Mouse (Mus musculus): ENCODE measurements around the gene Sf3b4. TPM values are rescaled to one million over a fixed set of nuclear protein-coding genes. Genes with fewer than 3 reads are reported as not detected.
A peak's percentile ranks its signal among the peaks of the same experiment; 100 is the strongest.

The Sf3b4 gene
- polyA plus RNA-seq, 1 experiment from 2014 or later: 220 TPM

- Histone ChIP-seq H3K9ac (ENCODE audit: low read depth, low read length) (no peak overlapping the region), H3K4me2 (replicated peaks; ENCODE audit: low read depth, low read length) (peak overlapping the region; percentile 63), H3K9me3 (ENCODE audit: control insufficient read depth, low read length) (no peaks in the 10 kb centered on the region), H3K4me3 (ENCODE audit: low read length) (peak overlapping the region; percentile 48), H3K27me3 (ENCODE audit: control insufficient read depth, insufficient read depth, low read length) (no peaks in the 10 kb centered on the region), H3K36me3 (ENCODE audit: control insufficient read depth, insufficient read depth, low read length) (peaks cover 20% of the 10 kb centered on the region), H3K27ac (ENCODE audit: low read depth, low read length) (no peak overlapping the region), H3K4me1 (ENCODE audit: control insufficient read depth, insufficient read depth, low read length) (peaks cover 16% of the 10 kb centered on the region)
- no peak for ATAC-seq (ENCODE audit: low FRiP score, low TSS enrichment)
- 44% methylated on average over 12 of the region's 12 CpGs for WGBS
Observed at GRCm38 (mm10) chr3:96181510-96182381, 9.6 kb downstream of the Sf3b4 start.

- H3K27me3 ChIP-seq (ENCODE audit: control insufficient read depth, insufficient read depth, low read length): no peaks in the 10 kb centered on the region
- 0 out of 2 replicates have a peak overlapping the region, but pooled peaks have one; percentile 24 for H3K27ac ChIP-seq (ENCODE audit: low read depth, low read length)
- ATAC-seq (ENCODE audit: low FRiP score, low TSS enrichment): no peak
- peak overlapping the region; percentile 48; the same call in 1 of the 2 replicates for H3K4me3 ChIP-seq (ENCODE audit: low read length)
- H3K4me1 ChIP-seq (ENCODE audit: control insufficient read depth, insufficient read depth, low read length): peaks cover 16% of the 10 kb centered on the region
- H3K4me2 ChIP-seq (replicated peaks; ENCODE audit: low read depth, low read length): peak overlapping the region; percentile 63; the same call in 1 of the 2 replicates
- no peaks in the 10 kb centered on the region for H3K9me3 ChIP-seq (ENCODE audit: control insufficient read depth, low read length)
- H3K9ac ChIP-seq (ENCODE audit: low read depth, low read length): no peak overlapping the region
- 19% methylated on average over 4 of the region's 4 CpGs for WGBS
- peaks cover 17% of the 10 kb centered on the region for H3K36me3 ChIP-seq (ENCODE audit: control insufficient read depth, insufficient read depth, low read length)
Observed at GRCm38 (mm10) chr3:96182382-96182776, 10.2 kb downstream of the Sf3b4 start.

- H3K9ac ChIP-seq (ENCODE audit: low read depth, low read length): no peak overlapping the region
- no peaks in the 10 kb centered on the region for H3K27me3 ChIP-seq (ENCODE audit: control insufficient read depth, insufficient read depth, low read length)
- ATAC-seq (ENCODE audit: low FRiP score, low TSS enrichment): no peak
- no peaks in the 10 kb centered on the region for H3K36me3 ChIP-seq (ENCODE audit: control insufficient read depth, insufficient read depth, low read length)
- no peak overlapping the region for H3K4me2 ChIP-seq (replicated peaks; ENCODE audit: low read depth, low read length)
- no peak overlapping the region for H3K27ac ChIP-seq (ENCODE audit: low read depth, low read length)
- H3K9me3 ChIP-seq (ENCODE audit: control insufficient read depth, low read length): no peaks in the 10 kb centered on the region
- peaks cover 5% of the 10 kb centered on the region for H3K4me1 ChIP-seq (ENCODE audit: control insufficient read depth, insufficient read depth, low read length)
- 55% methylated on average over 12 of the region's 12 CpGs for WGBS
- no peak overlapping the region for H3K4me3 ChIP-seq (ENCODE audit: low read length)
Observed at GRCm38 (mm10) chr3:96192977-96193376, 20.8 kb downstream of the Sf3b4 start.

- 91% methylated on average over 10 of the region's 10 CpGs for WGBS
- ATAC-seq (ENCODE audit: low FRiP score, low TSS enrichment): no peak
- Histone ChIP-seq H3K4me1 (ENCODE audit: control insufficient read depth, insufficient read depth, low read length) (peaks cover 5% of the 10 kb centered on the region), H3K9me3 (ENCODE audit: control insufficient read depth, low read length) (no peaks in the 10 kb centered on the region), H3K27ac (ENCODE audit: low read depth, low read length) (no peak overlapping the region), H3K4me2 (replicated peaks; ENCODE audit: low read depth, low read length) (no peak overlapping the region), H3K36me3 (ENCODE audit: control insufficient read depth, insufficient read depth, low read length) (no peaks in the 10 kb centered on the region), H3K4me3 (ENCODE audit: low read length) (no peak overlapping the region), H3K9ac (ENCODE audit: low read depth, low read length) (no peak overlapping the region), H3K27me3 (ENCODE audit: control insufficient read depth, insufficient read depth, low read length) (no peaks in the 10 kb centered on the region)
Observed at GRCm38 (mm10) chr3:96194966-96195365, 22.8 kb downstream of the Sf3b4 start.

GRCm38 (mm10) chr3:96195616-96196313 is 23.6 kb downstream of the Sf3b4 start:
- H3K27me3 ChIP-seq (ENCODE audit: control insufficient read depth, insufficient read depth, low read length): no peaks in the 10 kb centered on the region
- no peaks in the 10 kb centered on the region for H3K9me3 ChIP-seq (ENCODE audit: control insufficient read depth, low read length)
- no peak overlapping the region for H3K4me2 ChIP-seq (replicated peaks; ENCODE audit: low read depth, low read length)
- 92% methylated on average over 11 of the region's 11 CpGs for WGBS
- no peaks in the 10 kb centered on the region for H3K36me3 ChIP-seq (ENCODE audit: control insufficient read depth, insufficient read depth, low read length)
- no peak overlapping the region for H3K9ac ChIP-seq (ENCODE audit: low read depth, low read length)
- H3K27ac ChIP-seq (ENCODE audit: low read depth, low read length): no peak overlapping the region
- peaks cover 5% of the 10 kb centered on the region for H3K4me1 ChIP-seq (ENCODE audit: control insufficient read depth, insufficient read depth, low read length)
- ATAC-seq (ENCODE audit: low FRiP score, low TSS enrichment): no peak
- H3K4me3 ChIP-seq (ENCODE audit: low read length): no peak overlapping the region

- H3K4me3 ChIP-seq (ENCODE audit: low read length): peak overlapping the region; percentile 55
- peaks cover 5% of the 10 kb centered on the region for H3K4me1 ChIP-seq (ENCODE audit: control insufficient read depth, insufficient read depth, low read length)
- 16% methylated on average over 27 of the region's 27 CpGs for WGBS
- H3K9ac ChIP-seq (ENCODE audit: low read depth, low read length): peak overlapping the region; percentile 80
- ATAC-seq (ENCODE audit: low FRiP score, low TSS enrichment): peak; percentile 53; the same call in 1 of the 2 replicates
- H3K36me3 ChIP-seq (ENCODE audit: control insufficient read depth, insufficient read depth, low read length): no peaks in the 10 kb centered on the region
- H3K9me3 ChIP-seq (ENCODE audit: control insufficient read depth, low read length): no peaks in the 10 kb centered on the region
- no peaks in the 10 kb centered on the region for H3K27me3 ChIP-seq (ENCODE audit: control insufficient read depth, insufficient read depth, low read length)
- peak overlapping the region; percentile 90 for H3K27ac ChIP-seq (ENCODE audit: low read depth, low read length)
- peak overlapping the region; percentile 81 for H3K4me2 ChIP-seq (replicated peaks; ENCODE audit: low read depth, low read length)
Observed at GRCm38 (mm10) chr3:96196437-96197128, 24.5 kb downstream of the Sf3b4 start.

- under 1% methylated on average over 50 of the region's 50 CpGs for whole genome bisulfite sequencing
- peak overlapping the region; percentile 55 for H3K4me3 ChIP-seq (ENCODE audit: low read length)
- H3K27ac ChIP-seq (ENCODE audit: low read depth, low read length): peak overlapping the region; percentile 90
- H3K36me3 ChIP-seq (ENCODE audit: control insufficient read depth, insufficient read depth, low read length): no peaks in the 10 kb centered on the region
- no peaks in the 10 kb centered on the region for H3K27me3 ChIP-seq (ENCODE audit: control insufficient read depth, insufficient read depth, low read length)
- peak overlapping the region; percentile 80 for H3K9ac ChIP-seq (ENCODE audit: low read depth, low read length)
- ATAC-seq (ENCODE audit: low FRiP score, low TSS enrichment): peak; percentile 93
- no peaks in the 10 kb centered on the region for H3K9me3 ChIP-seq (ENCODE audit: control insufficient read depth, low read length)
- H3K4me1 ChIP-seq (ENCODE audit: control insufficient read depth, insufficient read depth, low read length): peaks cover 5% of the 10 kb centered on the region
- H3K4me2 ChIP-seq (replicated peaks; ENCODE audit: low read depth, low read length): peak overlapping the region; percentile 81
Observed at GRCm38 (mm10) chr3:96197129-96197749, 25.1 kb downstream of the Sf3b4 start.

- peak overlapping the region; percentile 43; the same call in 1 of the 2 replicates for H3K9ac ChIP-seq (ENCODE audit: low read depth, low read length)
- 5% methylated on average over 6 of the region's 6 CpGs for WGBS
- H3K36me3 ChIP-seq (ENCODE audit: control insufficient read depth, insufficient read depth, low read length): no peaks in the 10 kb centered on the region
- H3K4me1 ChIP-seq (ENCODE audit: control insufficient read depth, insufficient read depth, low read length): peaks cover 5% of the 10 kb centered on the region
- no peak overlapping the region; the same call in 1 of the 2 replicates for H3K27ac ChIP-seq (ENCODE audit: low read depth, low read length)
- no peaks in the 10 kb centered on the region for H3K27me3 ChIP-seq (ENCODE audit: control insufficient read depth, insufficient read depth, low read length)
- peak; percentile 28; the same call in 1 of the 2 replicates for ATAC-seq (ENCODE audit: low FRiP score, low TSS enrichment)
- no peaks in the 10 kb centered on the region for H3K9me3 ChIP-seq (ENCODE audit: control insufficient read depth, low read length)
- peak overlapping the region; percentile 55 for H3K4me3 ChIP-seq (ENCODE audit: low read length)
- H3K4me2 ChIP-seq (replicated peaks; ENCODE audit: low read depth, low read length): peak overlapping the region; percentile 81
Observed at GRCm38 (mm10) chr3:96198181-96198580, 26.0 kb downstream of the Sf3b4 start.

Measured in kidney, embryonic 14.5 days (tissue).